Mouse (Mus musculus) MEL (cell line): Measurements from ENCODE around the gene Rnf115. TPM values are rescaled to one million over a fixed set of nuclear protein-coding genes. Genes with fewer than 3 reads are reported as not detected.

ENCODE experiments used
- DNase-seq: peaks from one replicate; pipeline ENCODE4 v3.0.0; 2011; ENCODE audit warnings: low read depth, low spot score
- H3K27ac ChIP-seq: 2 replicates; pipeline ENCODE4 v1.5.1; 2012; ENCODE audit warnings: low read depth, mild to moderate bottlenecking, control low read depth, low read length, moderate library complexity; ENCODE audit not compliant: control insufficient read depth
- H3K27me3 ChIP-seq, 2 experiments: fragments of 150-350 bp in 1 of 2; sonication (generic) in 1 of 2; 2 replicates each; pipeline ENCODE4 v1.6.1; 2012; ENCODE audit warnings: low read length in 2 of 2, mild to moderate bottlenecking in 2 of 2, improper control_type of control experiment in 1 of 2, moderate library complexity in 1 of 2; ENCODE audit not compliant: insufficient read depth in 2 of 2, control insufficient read depth in 1 of 2
- H3K36me3 ChIP-seq, 2 experiments: 2 replicates each; pipeline ENCODE4 v1.6.1; 2012 to 2014; ENCODE audit warnings: low read length in 2 of 2, improper control_type of control experiment in 1 of 2, inconsistent platforms in 1 of 2, mild to moderate bottlenecking in 1 of 2; ENCODE audit not compliant: insufficient read depth in 2 of 2, control insufficient read depth in 1 of 2
- H3K4me1 ChIP-seq, 2 experiments: fragments of 150-350 bp in 1 of 2; sonication (generic) in 1 of 2; 2 replicates each; pipeline ENCODE4 v1.6.1; 2012; ENCODE audit warnings: low read length in 2 of 2, improper control_type of control experiment in 1 of 2, mild to moderate bottlenecking in 1 of 2; ENCODE audit not compliant: insufficient read depth in 2 of 2, control insufficient read depth in 1 of 2
- H3K4me3 ChIP-seq, 2 experiments: fragments of 150-350 bp in 1 of 2; sonication (generic) in 1 of 2; 2 replicates each; pipeline ENCODE4 v1.5.1; 2012; ENCODE audit warnings: low read depth in 2 of 2, low read length in 2 of 2, mild to moderate bottlenecking in 2 of 2, moderate library complexity in 2 of 2, control low read depth in 1 of 2, improper control_type of control experiment in 1 of 2; ENCODE audit not compliant: control insufficient read depth in 1 of 2, insufficient read depth in 1 of 2
- H3K79me2 ChIP-seq: 2 replicates; pipeline ENCODE4 v1.6.1; 2012; ENCODE audit warnings: mild to moderate bottlenecking, low read length, moderate library complexity; ENCODE audit not compliant: control insufficient read depth, poor library complexity, insufficient read depth
- H3K9ac ChIP-seq: 2 replicates; pipeline ENCODE4 v1.6.1; 2012; ENCODE audit warnings: low read depth, mild to moderate bottlenecking, control low read depth, low read length, moderate library complexity; ENCODE audit not compliant: control insufficient read depth, poor library complexity, severe bottlenecking
- H3K9me3 ChIP-seq: fragments of 150-350 bp; sonication (generic); replicated peaks from 2 replicates; pipeline ENCODE4 v1.6.1; 2012; ENCODE audit warnings: mild to moderate bottlenecking, low read length, improper control_type of control experiment, moderate library complexity; ENCODE audit not compliant: insufficient read depth
- BHLHE40 ChIP-seq: IDR thresholded peaks from 2 replicates; pipeline ENCODE4 v1.6.1; 2012; ENCODE audit warnings: low read depth, mild to moderate bottlenecking, inconsistent platforms, low read length, improper control_type of control experiment, borderline replicate concordance
- CHD1 ChIP-seq: IDR thresholded peaks from 2 replicates; pipeline ENCODE4 v1.6.1; 2012; ENCODE audit warnings: low read depth, mild to moderate bottlenecking, inconsistent platforms, low read length, improper control_type of control experiment
- CHD2 ChIP-seq: IDR thresholded peaks from 2 replicates; pipeline ENCODE4 v1.6.1; 2011; ENCODE audit warnings: low read length, improper control_type of control experiment
- CTCF ChIP-seq, 3 experiments: IDR thresholded peaks in 2 of 3; conservative IDR thresholded peaks in 1 of 3; 2 replicates each; pipeline ENCODE4 v1.5.1; 2011 to 2012; ENCODE audit warnings: low read length in 3 of 3, low read depth in 2 of 3, mild to moderate bottlenecking in 2 of 3, improper control_type of control experiment in 1 of 3, inconsistent platforms in 1 of 3, mixed read lengths in 1 of 3, moderate library complexity in 1 of 3; ENCODE audit not compliant: control insufficient read depth in 1 of 3, insufficient read depth in 1 of 3, poor library complexity in 1 of 3, severe bottlenecking in 1 of 3
- E2F4 ChIP-seq: IDR thresholded peaks from 2 replicates; pipeline ENCODE4 v1.6.1; 2011; ENCODE audit warnings: low read depth, low read length, improper control_type of control experiment, borderline replicate concordance
- ELF1 ChIP-seq: IDR thresholded peaks from 2 replicates; pipeline ENCODE4 v1.6.1; 2014; ENCODE audit warnings: low read depth, mild to moderate bottlenecking, inconsistent platforms, low read length, improper control_type of control experiment, moderate library complexity
- EP300 ChIP-seq, 2 experiments: IDR thresholded peaks; 2 replicates each; pipeline ENCODE4 v1.6.1; 2011; ENCODE audit warnings: improper control_type of control experiment in 2 of 2, low read length in 2 of 2, low read depth in 1 of 2, mild to moderate bottlenecking in 1 of 2
- ETS1 ChIP-seq: IDR thresholded peaks from 2 replicates; pipeline ENCODE4 v1.6.1; 2012; ENCODE audit warnings: low read depth, mild to moderate bottlenecking, inconsistent platforms, low read length, improper control_type of control experiment, moderate library complexity
- GABPA ChIP-seq: IDR thresholded peaks from 2 replicates; pipeline ENCODE4 v1.6.1; 2012; ENCODE audit warnings: low read depth, mild to moderate bottlenecking, inconsistent platforms, low read length, improper control_type of control experiment, moderate library complexity
- GATA1 ChIP-seq: IDR thresholded peaks from 2 replicates; pipeline ENCODE4 v1.6.1; 2011; ENCODE audit warnings: low read depth, low read length, improper control_type of control experiment
- HCFC1 ChIP-seq: IDR thresholded peaks from 2 replicates; pipeline ENCODE4 v1.6.1; 2012; ENCODE audit warnings: low read depth, mild to moderate bottlenecking, inconsistent platforms, low read length, improper control_type of control experiment, moderate library complexity
- KAT2A ChIP-seq: conservative IDR thresholded peaks from 2 replicates; pipeline ENCODE4 v1.6.1; 2012; ENCODE audit warnings: low read depth, low read length, improper control_type of control experiment, inconsistent platforms
- MAFK ChIP-seq: IDR thresholded peaks from 2 replicates; pipeline ENCODE4 v1.6.1; 2011; ENCODE audit warnings: low read depth, mild to moderate bottlenecking, low read length, improper control_type of control experiment, borderline replicate concordance
- MAX ChIP-seq: IDR thresholded peaks from 2 replicates; pipeline ENCODE4 v1.6.1; 2011; ENCODE audit warnings: low read length, improper control_type of control experiment
- MAZ ChIP-seq: IDR thresholded peaks from 2 replicates; pipeline ENCODE4 v1.6.1; 2012; ENCODE audit warnings: low read depth, mild to moderate bottlenecking, inconsistent platforms, low read length, improper control_type of control experiment
- MEF2A ChIP-seq: IDR thresholded peaks from 2 replicates; pipeline ENCODE4 v1.6.1; 2014; ENCODE audit warnings: low read depth, mild to moderate bottlenecking, inconsistent platforms, low read length, improper control_type of control experiment; ENCODE audit not compliant: poor library complexity, insufficient replicate concordance, severe bottlenecking; ENCODE audit errors: extremely low read depth
- MXI1 ChIP-seq: IDR thresholded peaks from 2 replicates; pipeline ENCODE4 v1.6.1; 2011; ENCODE audit warnings: mild to moderate bottlenecking, low read depth, low read length, improper control_type of control experiment
- MYB ChIP-seq: IDR thresholded peaks from 2 replicates; pipeline ENCODE4 v1.6.1; 2011; ENCODE audit warnings: mild to moderate bottlenecking, low read depth, low read length, improper control_type of control experiment
- MYC ChIP-seq: IDR thresholded peaks from 2 replicates; pipeline ENCODE4 v1.6.1; 2011; ENCODE audit warnings: low read depth, mild to moderate bottlenecking, low read length, improper control_type of control experiment, moderate library complexity
- NELFE ChIP-seq: IDR thresholded peaks from 2 replicates; pipeline ENCODE4 v1.6.1; 2011; ENCODE audit warnings: low read depth, low read length, improper control_type of control experiment
- POLR2A ChIP-seq, 2 experiments: IDR thresholded peaks; 2 replicates each; pipeline ENCODE4 v1.6.1; 2011 to 2012; ENCODE audit warnings: low read length in 2 of 2, mild to moderate bottlenecking in 2 of 2, control low read depth in 1 of 2, improper control_type of control experiment in 1 of 2, low read depth in 1 of 2, moderate library complexity in 1 of 2; ENCODE audit not compliant: control insufficient read depth in 1 of 2, insufficient read depth in 1 of 2, poor library complexity in 1 of 2
- POLR2AphosphoS2 ChIP-seq: IDR thresholded peaks from 2 replicates; pipeline ENCODE4 v1.6.1; 2011; ENCODE audit warnings: low read length, improper control_type of control experiment
- POLR2AphosphoS5 ChIP-seq: IDR thresholded peaks from 2 replicates; pipeline ENCODE4 v1.6.1; 2012; ENCODE audit warnings: low read depth, borderline replicate concordance, mild to moderate bottlenecking, inconsistent platforms, low read length, moderate library complexity, mixed read lengths
- SIN3A ChIP-seq: IDR thresholded peaks from 2 replicates; pipeline ENCODE4 v1.6.1; 2012; ENCODE audit warnings: low read length, improper control_type of control experiment, inconsistent platforms
- SMC3 ChIP-seq: IDR thresholded peaks from 2 replicates; pipeline ENCODE4 v1.6.1; 2011; ENCODE audit warnings: low read depth, low read length, improper control_type of control experiment
- TAL1 ChIP-seq: IDR thresholded peaks from 2 replicates; pipeline ENCODE4 v1.6.1; 2012; ENCODE audit warnings: mild to moderate bottlenecking, inconsistent platforms, low read length, moderate library complexity, mixed read lengths
- TBP ChIP-seq: IDR thresholded peaks from 2 replicates; pipeline ENCODE4 v1.8.0; 2011; ENCODE audit warnings: low read depth, low read length, improper control_type of control experiment
- TCF12 ChIP-seq: IDR thresholded peaks from 2 replicates; pipeline ENCODE4 v1.6.1; 2014; ENCODE audit warnings: low read depth, mild to moderate bottlenecking, inconsistent platforms, low read length, improper control_type of control experiment, moderate library complexity
- UBTF ChIP-seq: IDR thresholded peaks from 2 replicates; pipeline ENCODE4 v1.6.1; 2012; ENCODE audit warnings: low read depth, mild to moderate bottlenecking, inconsistent platforms, low read length, improper control_type of control experiment, moderate library complexity, borderline replicate concordance; ENCODE audit not compliant: insufficient read depth
- USF1 ChIP-seq: IDR thresholded peaks from 2 replicates; pipeline ENCODE4 v1.6.1; 2014; ENCODE audit warnings: low read depth, mild to moderate bottlenecking, inconsistent platforms, low read length, improper control_type of control experiment, moderate library complexity
- USF2 ChIP-seq, 2 experiments: IDR thresholded peaks; 2 replicates each; pipeline ENCODE4 v1.6.1; 2011 to 2012; ENCODE audit warnings: improper control_type of control experiment in 2 of 2, low read length in 2 of 2, borderline replicate concordance in 1 of 2, inconsistent platforms in 1 of 2, low read depth in 1 of 2, mild to moderate bottlenecking in 1 of 2; ENCODE audit not compliant: insufficient read depth in 1 of 2
- ZC3H11A ChIP-seq: IDR thresholded peaks from 2 replicates; pipeline ENCODE4 v1.6.1; 2012; ENCODE audit warnings: low read depth, mild to moderate bottlenecking, inconsistent platforms, low read length, improper control_type of control experiment
- ZMIZ1 ChIP-seq: IDR thresholded peaks from 2 replicates; pipeline ENCODE4 v1.6.1; 2012; ENCODE audit warnings: low read depth, mild to moderate bottlenecking, inconsistent platforms, low read length, improper control_type of control experiment, moderate library complexity
- ZNF384 ChIP-seq: IDR thresholded peaks from 2 replicates; pipeline ENCODE4 v1.6.1; 2012; ENCODE audit warnings: low read depth, mild to moderate bottlenecking, inconsistent platforms, low read length, improper control_type of control experiment
- polyA plus RNA-seq, 2 experiments: library from polyadenylated mRNA; stranded (reverse) in 1 of 2; unstranded in 1 of 2; fragments of >175 nt in 1 of 2; fragments of >200 nt in 1 of 2; gene quantifications; 2 replicates each; pipeline versions ENCODE4 v1.2.1 to v1.2.4; 2012; ENCODE audit warnings: low replicate concordance in 2 of 2, low read depth in 1 of 2; ENCODE audit not compliant: insufficient read length in 2 of 2, insufficient read depth in 1 of 2, missing spikeins in 1 of 2
- total RNA-seq: library from RNA; depleted of rRNA; stranded (reverse); fragments of 300-350 nt; gene quantifications from 2 replicates; pipeline ENCODE4 v1.2.3, GENCODE M21; 2012

Gene Rnf115
- total and polyA plus RNA-seq, 3 experiments = 43.2 to 71.8 (median 66.1) TPM

GRCm38 (mm10) chr3:96696766-96697732 lies 30.4 kb upstream of the Rnf115 start:
- no peaks in the 10 kb centered on the region for H3K27me3 ChIP-seq
- peaks cover 3% of the 10 kb centered on the region; the same call in 1 of the 2 replicates for H3K79me2 ChIP-seq
- peak overlapping the region; percentile 62 to 88 for H3K4me3 ChIP-seq
- peak overlapping the region; percentile 91 for H3K9ac ChIP-seq
- peak overlapping the region; percentile 73 for H3K27ac ChIP-seq
- DNase-seq = peak; percentile 97
- peaks cover 0 to 13% of the 10 kb centered on the region in 2 experiments; a peak in 2 of 4 replicates for H3K36me3 ChIP-seq
- H3K4me1 ChIP-seq = peaks cover 5 to 13% of the 10 kb centered on the region in 2 experiments; a peak in 3 of 4 replicates
- H3K9me3 ChIP-seq = no peaks in the 10 kb centered on the region
- 0 out of 2 replicates have a peak, but pooled peaks have one; percentile 32 for TF ChIP-seq MAX
- no peak for TF ChIP-seq MYB
- no peak; the same call in 1 of the 2 replicates for TF ChIP-seq CHD1
- TF ChIP-seq USF1 = no peak
- no peak for TF ChIP-seq POLR2AphosphoS5
- TF ChIP-seq KAT2A = no peak
- TF ChIP-seq HCFC1 = peak; percentile 73
- TF ChIP-seq BHLHE40 = peak; percentile 39; the same call in 1 of the 2 replicates
- peak; percentile 67 for TF ChIP-seq POLR2AphosphoS2
- TF ChIP-seq MXI1 = no peak; the same call in 1 of the 2 replicates
- TF ChIP-seq ZNF384 = no peak
- TF ChIP-seq CHD2 = peak; percentile 83
- TF ChIP-seq NELFE = peak; percentile 66
- TF ChIP-seq SMC3 = no peak; the same call in 1 of the 2 replicates
- TF ChIP-seq EP300 (IDR thresholded peaks at IDR 0.05; ENCODE audit: low read depth in 1 of 2, low read length in 2 of 2) = no peak; a peak in 1 of 4 replicates
- TF ChIP-seq ETS1 = no peak
- no peak; the same call in none of the 2 replicates for TF ChIP-seq TCF12
- TF ChIP-seq GABPA = no peak
- TF ChIP-seq POLR2A (IDR thresholded peaks at IDR 0.05; ENCODE audit: control insufficient read depth in 1 of 2, insufficient read depth in 1 of 2, low read depth in 1 of 2, low read length in 2 of 2, poor library complexity in 1 of 2) = peak; percentile 62 to 86; a peak in 2 of 4 replicates
- TF ChIP-seq TAL1 = no peak
- TF ChIP-seq TBP = 0 out of 2 replicates have a peak, but pooled peaks have one; percentile 20
- TF ChIP-seq MAFK = no peak; the same call in 1 of the 2 replicates
- TF ChIP-seq USF2 (IDR thresholded peaks at IDR 0.05; ENCODE audit: borderline replicate concordance in 1 of 2, insufficient read depth in 1 of 2, low read depth in 1 of 2, low read length in 2 of 2) = no peak
- peak; percentile 36; the same call in 1 of the 2 replicates for TF ChIP-seq MEF2A
- TF ChIP-seq CTCF (IDR thresholded peaks at IDR 0.05 in 2 of 3, conservative IDR thresholded peaks at IDR 0.05 in 1 of 3; ENCODE audit: control insufficient read depth in 1 of 3, insufficient read depth in 1 of 3, low read depth in 2 of 3, low read length in 3 of 3, poor library complexity in 1 of 3, severe bottlenecking in 1 of 3) = no peak
- peak; percentile 56; the same call in 1 of the 2 replicates for TF ChIP-seq ZMIZ1
- TF ChIP-seq ELF1 = peak; percentile 4; the same call in 1 of the 2 replicates
- no peak; the same call in 1 of the 2 replicates for TF ChIP-seq GATA1
- no peak for TF ChIP-seq UBTF
- TF ChIP-seq ZC3H11A = 0 out of 2 replicates have a peak, but pooled peaks have one; percentile 18
- TF ChIP-seq E2F4 = no peak
- peak; percentile 93 for TF ChIP-seq MAZ
- TF ChIP-seq MYC = no peak
- TF ChIP-seq SIN3A = peak; percentile 67; the same call in 1 of the 2 replicates
